Mouse (Mus musculus) layer of hippocampus, adult 18-20 months (tissue): ENCODE results near the gene Fadd. TPM values are rescaled to one million over a fixed set of nuclear protein-coding genes. Genes with fewer than 3 reads are reported as not detected.

Experiments used
- DNase-seq, 2 experiments: peaks; one replicate each; pipeline ENCODE4 v3.0.0; 2022; ENCODE audit warnings: low spot score in 2 of 2
- total RNA-seq, 2 experiments: library from RNA; stranded (reverse); gene quantifications; 2 replicates each; pipeline ENCODE4 v1.2.3; 2021

Gene Fadd
- total RNA-seq, 2 experiments from 2014 or later, result 2.0 TPM

- DNase-seq, result no peak
Measured at GRCm38 (mm10) chr7:144536367-144536766, 45.9 kb downstream of the Fadd start.

- no peak for DNase-seq
Measured at GRCm38 (mm10) chr7:144534773-144535172, 47.5 kb downstream of the Fadd start.

GRCm38 (mm10) chr7:144531585-144532378 is 50.5 kb downstream of the Fadd start:
- no peak for DNase-seq

GRCm38 (mm10) chr7:144529851-144530250 is 52.4 kb downstream of the Fadd start:
- peak in 1 of 2 experiments; percentile 29 for DNase-seq

GRCm38 (mm10) chr7:144527723-144528221 is 54.5 kb downstream of the Fadd start:
- DNase-seq, result no peak

Other genes with a start within 250 kb of the Fadd start
- gene Cttn, start 111.5 kb downstream of the Fadd start, total RNA-seq, result 100 to 1,000 TPM; 179 to 196 TPM
- gene Ppfia1, start 28.7 kb downstream of the Fadd start, total RNA-seq, result 10 to 100 TPM; 35.6 to 37.0 TPM
- gene Ano1, start 169.5 kb upstream of the Fadd start, total RNA-seq, result 1 to 10 TPM; 2.6 to 2.8 TPM